In the genomic region with DNA sequence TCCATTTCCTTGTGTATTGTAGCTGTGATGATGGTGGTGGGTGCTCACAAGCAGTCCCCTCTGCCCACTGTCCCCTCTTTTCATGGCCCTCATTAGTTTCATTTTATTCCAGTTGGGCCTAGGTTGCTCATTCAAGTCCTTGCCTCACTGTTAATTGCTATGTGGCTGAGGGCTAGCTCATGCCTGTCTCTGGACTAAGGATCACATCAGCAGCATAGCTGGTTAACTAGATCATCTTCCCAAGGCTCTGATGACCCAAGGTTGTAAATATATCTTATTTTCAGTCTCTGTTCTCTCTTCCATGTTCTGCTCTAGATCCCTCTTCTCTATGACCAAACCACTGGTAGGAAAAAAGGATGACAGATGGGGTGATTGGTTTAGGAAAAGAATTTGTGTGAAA, we compare ENCODE assay signal across 38 mouse cellular contexts. TPM values are rescaled to one million over a fixed set of nuclear protein-coding genes. Genes with fewer than 3 reads are reported as not detected.
"Had no signal": no experiment of that assay in that cellular context is flagged by ENCODE, and none has a peak within 500 bp of the region (broad histone marks: within the 10 kb centered on the region; RNA-seq: fewer than 3 reads in every experiment).

No protein-coding gene starts in this region.

- H3K9ac ChIP-seq: heart, embryonic 13.5 days; heart, embryonic 15.5 days; hindbrain, embryonic 13.5 days; hindbrain, embryonic 15.5 days; kidney, embryonic 15.5 days; limb, embryonic 13.5 days; limb, embryonic 15.5 days; liver, embryonic 12.5 days had no signal

- ATAC-seq: hindbrain, postnatal 0 days; liver, embryonic 12.5 days had no signal

- H3K4me3 ChIP-seq: heart, embryonic 10.5 days; heart, embryonic 13.5 days; heart, embryonic 15.5 days; hindbrain, embryonic 13.5 days; hindbrain, embryonic 15.5 days; kidney, embryonic 15.5 days; limb, embryonic 13.5 days; limb, embryonic 15.5 days; liver, embryonic 12.5 days had no signal

- DNase-seq: gastrocnemius, postnatal 14 days; gastrocnemius, postnatal 36 days; heart, adult 18-20 months; heart, postnatal 14 days; heart, postnatal 36 days; layer of hippocampus, adult 9-11 months; layer of hippocampus, postnatal 36 days; left cerebral cortex, postnatal 4 days had no signal

- H3K4me1 ChIP-seq: hindbrain, embryonic 13.5 days; hindbrain, embryonic 15.5 days; kidney, embryonic 15.5 days; limb, embryonic 13.5 days; limb, embryonic 15.5 days; liver, embryonic 12.5 days had no signal

- H3K4me2 ChIP-seq: heart, embryonic 13.5 days; heart, embryonic 15.5 days; hindbrain, embryonic 13.5 days; hindbrain, embryonic 15.5 days; kidney, embryonic 15.5 days; limb, embryonic 13.5 days; limb, embryonic 15.5 days; liver, embryonic 12.5 days had no signal

- H3K9me3 ChIP-seq: heart, embryonic 10.5 days; heart, embryonic 15.5 days; hindbrain, embryonic 13.5 days; hindbrain, embryonic 15.5 days; kidney, embryonic 15.5 days; limb, embryonic 13.5 days; limb, embryonic 15.5 days; liver, embryonic 12.5 days had no signal

- H3K27ac ChIP-seq: heart, embryonic 10.5 days; heart, embryonic 13.5 days; heart, embryonic 15.5 days; hindbrain, embryonic 13.5 days; hindbrain, embryonic 15.5 days; hindbrain, postnatal 0 days; kidney, embryonic 15.5 days; kidney, postnatal 0 days; limb, embryonic 13.5 days; limb, embryonic 15.5 days; liver, embryonic 12.5 days had no signal

- H3K27me3 ChIP-seq: heart, embryonic 13.5 days; heart, embryonic 15.5 days; hindbrain, embryonic 13.5 days; hindbrain, embryonic 15.5 days; kidney, embryonic 15.5 days; limb, embryonic 13.5 days; limb, embryonic 15.5 days; liver, embryonic 12.5 days had no signal

- H3K36me3 ChIP-seq: heart, embryonic 10.5 days; heart, embryonic 13.5 days; heart, embryonic 15.5 days; hindbrain, embryonic 13.5 days; hindbrain, embryonic 15.5 days; kidney, embryonic 15.5 days; limb, embryonic 13.5 days; limb, embryonic 15.5 days; liver, embryonic 12.5 days had no signal

RNA-seq across cellular contexts. Expression of a gene that starts 3.8 kb away (rescaled TPM):
- total RNA-seq: gastrocnemius, adult 18-20 months; gastrocnemius, adult 8-10 months; gastrocnemius, postnatal 14 days; gastrocnemius, postnatal 36 days; heart, adult 18-20 months; heart, adult 8-10 months; heart, postnatal 14 days; heart, postnatal 36 days; hematopoietic stem cell, adult 5-6 weeks; hindbrain, postnatal 0 days; layer of hippocampus, adult 18-20 months; layer of hippocampus, adult 8-10 months; layer of hippocampus, postnatal 14 days; layer of hippocampus, postnatal 36 days; left cerebral cortex, adult 18-20 months; left cerebral cortex, adult 8-10 months; left cerebral cortex, postnatal 10 days; left cerebral cortex, postnatal 25 days; left cerebral cortex, postnatal 4 days; liver, adult 2 months had no signal
- polyA plus RNA-seq: gonadal fat pad, adult 2 months; heart, embryonic 10.5 days; heart, embryonic 13.5 days; heart, embryonic 15.5 days; heart, postnatal 0 days; hindbrain, embryonic 11.5 days; hindbrain, embryonic 13.5 days; hindbrain, embryonic 15.5 days; hindbrain, postnatal 0 days; intestine, embryonic 14.5 days; kidney, adult 2 months; kidney, embryonic 15.5 days; kidney, postnatal 0 days; large intestine, adult 2 months; limb, embryonic 11.5 days; limb, embryonic 13.5 days; limb, embryonic 15.5 days; liver, adult 2 months; liver, embryonic 12.5 days had no signal

RNA-seq across cellular contexts. Expression of a gene that starts 21.0 kb away (rescaled TPM):
- total RNA-seq: gastrocnemius, adult 18-20 months; gastrocnemius, adult 8-10 months; gastrocnemius, postnatal 14 days; gastrocnemius, postnatal 36 days; heart, adult 18-20 months; heart, adult 8-10 months; heart, postnatal 14 days; heart, postnatal 36 days; hematopoietic stem cell, adult 5-6 weeks; hindbrain, postnatal 0 days; layer of hippocampus, adult 18-20 months; layer of hippocampus, adult 8-10 months; layer of hippocampus, postnatal 14 days; layer of hippocampus, postnatal 36 days; left cerebral cortex, adult 18-20 months; left cerebral cortex, adult 8-10 months; left cerebral cortex, postnatal 10 days; left cerebral cortex, postnatal 25 days; left cerebral cortex, postnatal 4 days; liver, adult 2 months had no signal
- polyA plus RNA-seq: heart, embryonic 10.5 days; heart, embryonic 13.5 days; heart, embryonic 15.5 days; heart, postnatal 0 days; hindbrain, embryonic 11.5 days; hindbrain, embryonic 13.5 days; hindbrain, embryonic 15.5 days; hindbrain, postnatal 0 days; intestine, embryonic 14.5 days; kidney, adult 2 months; kidney, embryonic 15.5 days; kidney, postnatal 0 days; large intestine, adult 2 months; limb, embryonic 11.5 days; limb, embryonic 13.5 days; limb, embryonic 15.5 days; liver, adult 2 months; liver, embryonic 12.5 days had no signal
